Mouse (Mus musculus): Measurements from ENCODE around the gene Gzmm. TPM values are rescaled to one million over a fixed set of nuclear protein-coding genes. Genes with fewer than 3 reads are reported as not detected.

Gzmm gene
- polyA plus RNA-seq, 1 experiment from 2014 or later: 0.26 TPM

- peak; percentile 72 for ATAC-seq
- peak within 1 kb of the TSS; percentile 81 for H3K27ac ChIP-seq
- H3K4me3 ChIP-seq: peak within 1 kb of the TSS; percentile 85
- WGBS (ENCODE audit: insufficient replicate concordance): under 1% methylated on average over 45 of the region's 45 CpGs
- H3K9me3 ChIP-seq (replicated peaks): no peaks in the 10 kb centered on the region
- peaks cover 28% of the 10 kb centered on the region for H3K4me1 ChIP-seq
- peak within 1 kb of the TSS; percentile 80 for H3K9ac ChIP-seq
- peaks cover 6% of the 10 kb centered on the region for H3K36me3 ChIP-seq
- peak within 1 kb of the TSS; percentile 85 for H3K4me2 ChIP-seq
- 0 out of 2 replicates have a peak, but pooled peaks cover 8% of the 10 kb centered on the region for H3K27me3 ChIP-seq (replicated peaks)
Measured at GRCm38 (mm10) chr10:79668771-79669575, 19.8 kb upstream of the Gzmm start, which contains the start of gene Tpgs1. Gene Tpgs1 (plus strand): TSS chr10:79669369.

DNA sequence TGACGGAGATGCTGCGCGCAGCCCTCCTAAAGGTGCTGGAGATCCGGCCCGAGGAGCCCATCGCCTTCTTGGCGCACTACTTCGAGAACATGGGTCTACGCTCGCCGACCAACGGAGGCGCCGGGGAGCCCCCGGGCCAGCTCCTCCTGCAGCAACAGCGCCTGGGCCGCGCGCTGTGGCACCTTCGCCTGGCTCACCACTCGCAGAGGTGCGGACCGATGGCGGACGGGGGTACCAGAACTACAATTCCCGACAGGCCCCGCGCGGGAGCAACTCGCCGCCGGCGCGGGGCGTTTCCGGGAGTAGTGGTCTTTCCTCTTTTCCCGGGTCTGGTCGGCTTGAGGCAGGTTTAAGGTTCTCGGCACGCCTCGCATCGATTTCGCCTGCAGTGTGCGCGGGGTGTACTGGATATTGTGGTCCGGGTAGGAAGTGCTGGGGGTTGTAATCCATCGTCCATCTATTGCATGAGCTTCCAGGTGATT is 19.2 kb upstream of the Gzmm start:
- H3K4me3 ChIP-seq: peak overlapping the region; percentile 85
- peak overlapping the region; percentile 85 for H3K4me2 ChIP-seq
- peak; percentile 57 for ATAC-seq
- H3K36me3 ChIP-seq: peaks cover 6% of the 10 kb centered on the region
- H3K27me3 ChIP-seq (replicated peaks): 0 out of 2 replicates have a peak, but pooled peaks cover 8% of the 10 kb centered on the region
- H3K4me1 ChIP-seq: peaks cover 28% of the 10 kb centered on the region
- H3K9ac ChIP-seq: peak overlapping the region; percentile 80
- no peaks in the 10 kb centered on the region for H3K9me3 ChIP-seq (replicated peaks)
- peak overlapping the region; percentile 81 for H3K27ac ChIP-seq
- WGBS (ENCODE audit: insufficient replicate concordance): 4% methylated on average over 45 of the region's 47 CpGs

DNA sequence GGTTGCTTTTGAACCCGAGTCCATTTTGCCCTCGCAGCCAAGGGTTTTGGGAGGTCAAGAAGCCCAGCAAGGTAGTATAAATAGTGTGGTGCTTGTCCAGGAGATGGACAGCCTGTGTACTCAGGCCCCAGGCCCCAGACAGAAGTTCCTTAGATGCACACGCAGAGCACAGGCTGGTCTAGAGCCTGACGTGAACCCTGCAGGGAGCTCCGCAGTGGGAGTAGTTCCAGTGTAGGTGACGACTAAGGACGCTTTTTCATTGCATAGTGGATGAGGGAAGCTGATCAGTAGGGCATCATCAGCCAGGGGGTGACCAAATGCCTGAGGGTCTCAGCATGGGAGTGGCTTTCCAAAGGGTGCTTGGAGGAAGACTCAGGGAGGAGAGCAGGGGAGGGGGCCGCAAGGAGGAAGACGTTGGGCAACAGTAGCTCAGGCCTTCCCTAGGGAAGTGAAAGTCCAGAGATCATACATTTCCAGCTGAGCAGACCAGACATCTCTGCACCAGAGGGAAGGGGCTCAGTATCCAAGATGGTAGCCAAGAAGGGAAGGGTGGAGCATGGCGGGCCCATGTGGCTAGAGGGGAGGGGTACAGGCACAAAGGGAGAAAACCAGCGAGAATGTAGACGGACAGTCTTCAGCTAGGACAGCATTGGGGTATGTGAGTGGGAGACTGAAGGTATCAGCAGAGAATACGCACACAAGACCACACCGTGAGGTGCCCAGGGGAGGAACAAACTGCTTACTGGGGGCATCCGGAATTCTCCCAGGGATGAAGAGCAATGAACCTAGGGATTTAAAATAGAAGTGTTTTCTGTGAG is 18.5 kb upstream of the Gzmm start:
- Histone ChIP-seq H3K9me3 (replicated peaks) (no peaks in the 10 kb centered on the region), H3K27me3 (replicated peaks) (0 out of 2 replicates have a peak, but pooled peaks cover 7% of the 10 kb centered on the region), H3K27ac (peak overlapping the region; percentile 81), H3K4me3 (peak overlapping the region; percentile 85), H3K4me2 (peak overlapping the region; percentile 85), H3K36me3 (peaks cover 7% of the 10 kb centered on the region), H3K4me1 (peaks cover 28% of the 10 kb centered on the region), H3K9ac (peak overlapping the region; percentile 80)
- peak; percentile 30 for ATAC-seq
- WGBS (ENCODE audit: insufficient replicate concordance): 30% methylated on average over 15 of the region's 15 CpGs

- Histone ChIP-seq H3K27me3 (replicated peaks) (peaks cover 13% of the 10 kb centered on the region), H3K4me3 (no peak overlapping the region), H3K9ac (peak overlapping the region; percentile 10; the same call in 1 of the 2 replicates), H3K9me3 (replicated peaks) (no peaks in the 10 kb centered on the region), H3K27ac (0 out of 2 replicates have a peak overlapping the region, but pooled peaks have one; percentile 5), H3K36me3 (peaks cover 17% of the 10 kb centered on the region), H3K4me1 (peaks cover 28% of the 10 kb centered on the region), H3K4me2 (peak overlapping the region; percentile 21; the same call in 1 of the 2 replicates)
- 73% methylated on average over 6 of the region's 6 CpGs for WGBS (ENCODE audit: insufficient replicate concordance)
- ATAC-seq: no peak
Measured at GRCm38 (mm10) chr10:79671396-79672087, 17.3 kb upstream of the Gzmm start.

- Histone ChIP-seq H3K27ac (no peak overlapping the region), H3K4me1 (peaks cover 28% of the 10 kb centered on the region), H3K4me3 (no peak overlapping the region), H3K9me3 (replicated peaks) (no peaks in the 10 kb centered on the region), H3K36me3 (peaks cover 17% of the 10 kb centered on the region), H3K4me2 (no peak overlapping the region), H3K9ac (no peak overlapping the region), H3K27me3 (replicated peaks) (peaks cover 11% of the 10 kb centered on the region)
- WGBS (ENCODE audit: insufficient replicate concordance): 75% methylated on average over 3 of the region's 3 CpGs
- ATAC-seq: no peak
Measured at GRCm38 (mm10) chr10:79672088-79672455, 16.7 kb upstream of the Gzmm start.

- no peak overlapping the region for H3K4me3 ChIP-seq
- no peak for ATAC-seq
- H3K9me3 ChIP-seq (replicated peaks): no peaks in the 10 kb centered on the region
- H3K27ac ChIP-seq: no peak overlapping the region
- no peak overlapping the region for H3K9ac ChIP-seq
- peaks cover 17% of the 10 kb centered on the region for H3K36me3 ChIP-seq
- H3K4me1 ChIP-seq: peaks cover 28% of the 10 kb centered on the region
- H3K27me3 ChIP-seq (replicated peaks): peaks cover 11% of the 10 kb centered on the region
- WGBS (ENCODE audit: insufficient replicate concordance): 75% methylated on average over 3 of the region's 3 CpGs
- H3K4me2 ChIP-seq: no peak overlapping the region
Measured at GRCm38 (mm10) chr10:79673054-79673453, 15.8 kb upstream of the Gzmm start.

- Histone ChIP-seq H3K27me3 (replicated peaks) (peaks cover 21% of the 10 kb centered on the region), H3K4me3 (no peak overlapping the region), H3K4me2 (no peak overlapping the region), H3K9ac (no peak overlapping the region), H3K27ac (no peak overlapping the region), H3K36me3 (peaks cover 17% of the 10 kb centered on the region), H3K9me3 (replicated peaks) (no peaks in the 10 kb centered on the region), H3K4me1 (peaks cover 19% of the 10 kb centered on the region)
- 53% methylated on average over 44 of the region's 44 CpGs for WGBS (ENCODE audit: insufficient replicate concordance)
- no peak for ATAC-seq
Measured at GRCm38 (mm10) chr10:79675346-79676035, 13.3 kb upstream of the Gzmm start.

DNA sequence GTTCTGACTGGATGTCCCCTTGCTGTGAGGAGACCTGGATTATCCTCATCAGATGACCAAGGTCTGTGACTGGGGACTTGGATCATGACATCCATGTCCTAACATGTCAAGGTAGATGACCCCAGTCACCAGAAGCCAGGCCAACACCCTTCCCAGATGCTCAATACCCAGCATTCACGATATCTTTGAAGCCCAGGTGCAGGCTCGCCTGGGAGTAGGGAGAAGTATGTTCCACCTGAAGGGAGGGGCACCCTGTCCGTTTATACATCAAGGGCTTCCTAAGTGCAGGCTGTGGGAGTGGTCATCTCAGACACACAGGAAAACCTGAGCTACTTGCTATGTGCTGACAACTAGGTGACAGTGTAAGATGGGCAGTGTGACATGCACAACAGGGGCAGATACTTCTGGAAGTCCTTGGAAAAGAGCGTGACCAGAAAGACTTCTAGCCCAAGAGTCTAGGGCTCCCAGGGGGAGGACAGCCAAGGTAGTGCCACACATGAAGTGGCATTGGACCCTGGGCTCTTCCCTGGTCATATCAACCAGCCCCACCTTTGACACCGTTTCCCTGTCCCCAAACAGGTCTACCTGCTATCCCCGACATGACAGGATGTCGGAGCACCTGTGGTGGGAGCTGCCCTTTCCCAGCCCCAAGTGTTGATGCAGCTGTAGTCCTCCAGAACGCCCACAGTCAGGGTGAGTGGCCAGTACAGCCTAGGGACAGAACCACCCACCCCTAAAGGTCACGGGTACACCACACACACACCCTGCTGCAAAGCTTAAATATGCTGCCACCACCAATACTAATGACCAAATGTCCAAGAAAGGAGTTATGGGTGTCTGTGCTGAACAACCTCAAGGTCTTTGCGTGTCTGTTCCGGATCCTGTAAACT is 8.0 kb upstream of the Gzmm start:
- Histone ChIP-seq H3K27ac (peak overlapping the region; percentile 96), H3K4me3 (peak overlapping the region; percentile 94), H3K9me3 (replicated peaks) (no peaks in the 10 kb centered on the region), H3K9ac (peak overlapping the region; percentile 70), H3K36me3 (peaks cover 28% of the 10 kb centered on the region), H3K4me1 (peaks cover 41% of the 10 kb centered on the region), H3K4me2 (peak overlapping the region; percentile 87), H3K27me3 (replicated peaks) (peaks cover 14% of the 10 kb centered on the region)
- 26% methylated on average over 11 of the region's 11 CpGs for WGBS (ENCODE audit: insufficient replicate concordance)
- peak; percentile 18 for ATAC-seq

- under 1% methylated on average over 72 of the region's 84 CpGs for WGBS (ENCODE audit: insufficient replicate concordance)
- ATAC-seq: peak; percentile 92
- H3K27me3 ChIP-seq (replicated peaks): peaks cover 10% of the 10 kb centered on the region; the same call in 1 of the 2 replicates
- H3K36me3 ChIP-seq: peaks cover 33% of the 10 kb centered on the region
- H3K27ac ChIP-seq: peak within 1 kb of the TSS; percentile 96
- peak within 1 kb of the TSS; percentile 94 for H3K4me3 ChIP-seq
- peak within 1 kb of the TSS; percentile 91 for H3K9ac ChIP-seq
- H3K4me1 ChIP-seq: peaks cover 41% of the 10 kb centered on the region
- H3K4me2 ChIP-seq: peak within 1 kb of the TSS; percentile 87
- no peaks in the 10 kb centered on the region for H3K9me3 ChIP-seq (replicated peaks)
Measured at GRCm38 (mm10) chr10:79681591-79682245, 7.1 kb upstream of the Gzmm start, which contains the start of gene Cdc34. Gene Cdc34 (plus strand): TSS chr10:79682195.

- peaks cover 41% of the 10 kb centered on the region for H3K4me1 ChIP-seq
- peak overlapping the region; percentile 94 for H3K4me3 ChIP-seq
- no peak for ATAC-seq
- H3K9ac ChIP-seq: peak overlapping the region; percentile 91
- 0% methylated on average over 10 of the region's 10 CpGs for WGBS (ENCODE audit: insufficient replicate concordance)
- peaks cover 41% of the 10 kb centered on the region for H3K36me3 ChIP-seq
- H3K27me3 ChIP-seq (replicated peaks): peaks cover 10% of the 10 kb centered on the region; the same call in 1 of the 2 replicates
- H3K27ac ChIP-seq: peak overlapping the region; percentile 96
- H3K4me2 ChIP-seq: peak overlapping the region; percentile 87
- no peaks in the 10 kb centered on the region for H3K9me3 ChIP-seq (replicated peaks)
Measured at GRCm38 (mm10) chr10:79682551-79682915, 6.3 kb upstream of the Gzmm start.

All from liver, embryonic 12.5 days (tissue).